Mouse (Mus musculus): Measurements from ENCODE around the gene Htr1a.

DNA sequence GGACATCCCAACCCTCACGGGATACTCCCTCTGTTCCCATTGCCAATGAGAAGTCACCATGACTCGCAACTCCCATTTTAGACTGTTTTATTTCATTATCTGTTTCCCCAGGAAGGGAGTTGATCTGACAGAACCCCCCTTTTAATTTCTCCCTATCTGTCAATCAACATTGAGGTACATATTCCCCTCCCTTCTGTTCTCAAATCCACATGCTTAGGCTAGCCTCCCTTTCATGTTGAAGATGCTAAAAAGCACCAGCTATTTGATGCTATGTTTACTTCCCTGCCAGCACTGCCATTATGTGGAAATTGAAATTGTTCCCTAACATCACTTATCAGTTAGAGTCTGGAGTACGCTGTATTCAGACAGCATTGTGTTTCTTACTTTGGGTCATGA is 31.1 kb upstream of the Htr1a start:
- no peak for TF ChIP-seq CTCF (IDR thresholded peaks at IDR 0.05; ENCODE audit: low read depth)
- no peak for TF ChIP-seq EP300 (IDR thresholded peaks at IDR 0.05; ENCODE audit: low read depth)
